Mouse (Mus musculus) Patski (cell line): ENCODE results near the gene P3h2. TPM values are rescaled to one million over a fixed set of nuclear protein-coding genes. Genes with fewer than 3 reads are reported as not detected.

ENCODE experiments used
- ATAC-seq: fragments of 100-300 bp; one replicate; pipeline ENCODE4 v1.8.0; 2021
- CTCF ChIA-PET: fragments of 350-600 bp; sonication (Branson Sonifier 250); formaldehyde crosslinking; loops from one replicate; lab custom pipeline; 2022; ENCODE audit warnings: inconsistent platforms; lab: Charles Lee
- POLR2A ChIA-PET: fragments of 350-600 bp; sonication (Branson Sonifier 250); formaldehyde crosslinking; loops from one replicate; lab custom pipeline; 2022; ENCODE audit warnings: antibody characterized with exemption, inconsistent platforms; lab: Charles Lee
- DNase-seq: peaks from one replicate; pipeline ENCODE4 v3.0.0-alpha.2; 2011; ENCODE audit warnings: low read depth, low spot score
- H3K27me3 ChIP-seq: fragments of 371-371 bp; one replicate; pipeline ENCODE4 v1.5.1; 2021
- CTCF ChIP-seq: fragments of 100-300 bp; IDR thresholded peaks from one replicate; pipeline ENCODE4 v1.5.1; 2021
- in situ Hi-C: fragments of 300-500 bp; cut with MboI; formaldehyde crosslinking; loops from 3 replicates; pipeline ENCODE4 v1.11.1; 2018; ENCODE audit warnings: low pct_unique_long_range_greater_than_20kb, mixed read lengths
- polyA plus RNA-seq: library from polyadenylated mRNA; unstranded; gene quantifications from one replicate; pipeline ENCODE4 v1.2.3, GENCODE M21; 2021

Gene P3h2
- polyA plus RNA-seq, 1 experiment from 2014 or later, result 32.9 TPM

GRCm38 (mm10) chr16:26077246-26078099 is 28.1 kb downstream of the P3h2 start:
- in situ Hi-C loops, result no loop called here
- CTCF ChIA-PET, result interaction anchor here (0.8 to 1.5 kb wide), 2 partner anchors 51 to 110 kb away, joined by 3 read pairs; no protein-coding TSS in a partner anchor
- TF ChIP-seq CTCF, result no peak
- POLR2A ChIA-PET, result no interaction called here
- DNase-seq (no peak), ATAC-seq (no peak)
- no peaks in the 10 kb centered on the region for H3K27me3 ChIP-seq

GRCm38 (mm10) chr16:26075063-26075462 is 30.5 kb downstream of the P3h2 start:
- CTCF ChIA-PET, result interaction anchor here (0.9 to 1.0 kb wide), 2 partner anchors 11 to 24 kb away, joined by 3 read pairs; no protein-coding TSS in a partner anchor
- ATAC-seq, result no peak
- in situ Hi-C loops, result no loop called here
- TF ChIP-seq CTCF, result no peak
- POLR2A ChIA-PET, result no interaction called here
- H3K27me3 ChIP-seq, result no peaks in the 10 kb centered on the region
- no peak for DNase-seq

GRCm38 (mm10) chr16:26070376-26070775 is 35.2 kb downstream of the P3h2 start:
- ATAC-seq, result no peak
- no peaks in the 10 kb centered on the region for H3K27me3 ChIP-seq
- ChIA-PET POLR2A (interaction anchor here (0.6 kb wide), 1 partner anchor 11 kb away, joined by 5 read pairs; no protein-coding TSS in a partner anchor), CTCF (interaction anchor here (1.7 kb wide), 1 partner anchor 10 kb away, joined by 4 read pairs; no protein-coding TSS in a partner anchor)
- in situ Hi-C loops, result no loop called here
- TF ChIP-seq CTCF, result no peak
- DNase-seq, result no peak

GRCm38 (mm10) chr16:26065060-26065459 is 40.5 kb downstream of the P3h2 start:
- DNase-seq (peak; percentile 27), ATAC-seq (peak; percentile 95)
- no peak for TF ChIP-seq CTCF
- no peaks in the 10 kb centered on the region for H3K27me3 ChIP-seq
- ChIA-PET POLR2A (no interaction called here), CTCF (interaction anchor here (0.7 to 1.5 kb wide), 2 partner anchors 16 to 35 kb away, joined by 3 read pairs; no protein-coding TSS in a partner anchor)
- in situ Hi-C loops, result no loop called here

GRCm38 (mm10) chr16:26060239-26061085 is 45.1 kb downstream of the P3h2 start:
- CTCF ChIA-PET, result interaction anchor here (1.3 kb wide), 1 partner anchor 9 kb away, joined by 4 read pairs; no protein-coding TSS in a partner anchor
- no peaks in the 10 kb centered on the region for H3K27me3 ChIP-seq
- no peak for DNase-seq
- ATAC-seq, result no peak
- POLR2A ChIA-PET, result no interaction called here
- in situ Hi-C loops, result no loop called here
- no peak for TF ChIP-seq CTCF

GRCm38 (mm10) chr16:26053631-26054030 is 52.0 kb downstream of the P3h2 start:
- ATAC-seq (no peak), DNase-seq (no peak)
- CTCF ChIA-PET, result interaction anchor here (1.3 to 1.5 kb wide), 3 partner anchors 9 to 89 kb away, joined by 3 to 4 read pairs (median 3); no protein-coding TSS in a partner anchor
- in situ Hi-C loops, result no loop called here
- no peak for TF ChIP-seq CTCF
- POLR2A ChIA-PET, result no interaction called here
- no peaks in the 10 kb centered on the region for H3K27me3 ChIP-seq

- DNase-seq (no peak), ATAC-seq (no peak)
- no peaks in the 10 kb centered on the region for H3K27me3 ChIP-seq
- ChIA-PET CTCF (interaction anchor here (1.0 kb wide), 1 partner anchor 16 kb away, joined by 3 read pairs; no protein-coding TSS in a partner anchor), POLR2A (no interaction called here)
- in situ Hi-C loops, result no loop called here
- TF ChIP-seq CTCF, result no peak
Observed at GRCm38 (mm10) chr16:26049393-26050087, 56.0 kb downstream of the P3h2 start.

- CTCF ChIA-PET, result no interaction called here
- ATAC-seq (no peak), DNase-seq (no peak)
- POLR2A ChIA-PET, result no interaction called here
- no peak for TF ChIP-seq CTCF
- in situ Hi-C loops, result no loop called here
- H3K27me3 ChIP-seq, result no peaks in the 10 kb centered on the region
Observed at GRCm38 (mm10) chr16:26047870-26048269, 57.7 kb downstream of the P3h2 start.

GRCm38 (mm10) chr16:26047396-26047795 is 58.2 kb downstream of the P3h2 start:
- H3K27me3 ChIP-seq, result no peaks in the 10 kb centered on the region
- in situ Hi-C loops, result no loop called here
- no peak for TF ChIP-seq CTCF
- CTCF ChIA-PET, result no interaction called here
- ATAC-seq (no peak), DNase-seq (no peak)
- POLR2A ChIA-PET, result no interaction called here

- no peak for DNase-seq
- in situ Hi-C loops, result no loop called here
- ChIA-PET POLR2A (no interaction called here), CTCF (no interaction called here)
- H3K27me3 ChIP-seq, result no peaks in the 10 kb centered on the region
- ATAC-seq, result no peak
- no peak for TF ChIP-seq CTCF
Observed at GRCm38 (mm10) chr16:26041929-26042303, 63.7 kb downstream of the P3h2 start.
